Mouse (Mus musculus) cerebellum, adult 2 months (tissue): Measurements from ENCODE around the gene Slc7a15.

ENCODE experiments used
- CTCF ChIP-seq: fragments of 200-500 bp; IDR thresholded peaks from 2 replicates; pipeline ENCODE4 v1.5.1; 2011; ENCODE audit warnings: low read depth, mild to moderate bottlenecking, control low read depth, low read length, moderate library complexity, borderline replicate concordance; ENCODE audit not compliant: insufficient read depth
- POLR2A ChIP-seq: fragments of 200-500 bp; IDR thresholded peaks from 2 replicates; pipeline ENCODE4 v1.6.1; 2011; ENCODE audit warnings: low read length, control low read depth, borderline replicate concordance; ENCODE audit not compliant: insufficient read depth

- TF ChIP-seq POLR2A: no peak
- TF ChIP-seq CTCF: no peak
These were observed 52.1 kb downstream of the Slc7a15 start for GRCm38 (mm10) chr12:8546801-8547200.
